Mouse (Mus musculus) hindbrain, embryonic 10.5 days (tissue): ENCODE measurements at regions not wholly inside any gene's neighbourhood (a gene's known extent, or its start where the extent isn't known, plus 50 kb on each side); places are given as distances from the start of the nearest gene placed in this dataset.

Experiments used
- DNase-seq: peaks from one replicate; pipeline ENCODE4 v3.0.0-alpha.2; 2017; ENCODE audit warnings: low spot score
- H3K27ac ChIP-seq: fragments of 300-500 bp; sonication (generic); 2 replicates; pipeline ENCODE4 v1.5.1; 2016; ENCODE audit warnings: mild to moderate bottlenecking, moderate library complexity
- H3K27me3 ChIP-seq: fragments of 300-500 bp; sonication (generic); 2 replicates; pipeline ENCODE4 v1.6.1; 2016; ENCODE audit warnings: mild to moderate bottlenecking; ENCODE audit not compliant: poor library complexity, insufficient read depth, severe bottlenecking
- H3K36me3 ChIP-seq: fragments of 300-500 bp; sonication (generic); 2 replicates; pipeline ENCODE4 v1.6.1; 2016; ENCODE audit warnings: mild to moderate bottlenecking, moderate library complexity
- H3K4me1 ChIP-seq: fragments of 300-500 bp; sonication (generic); replicated peaks from 2 replicates; pipeline ENCODE4 v1.6.1; 2016; ENCODE audit warnings: mild to moderate bottlenecking
- H3K4me3 ChIP-seq: fragments of 300-500 bp; sonication (generic); 2 replicates; pipeline ENCODE4 v1.5.1; 2016; ENCODE audit warnings: mild to moderate bottlenecking, moderate library complexity
- H3K9me3 ChIP-seq: fragments of 300-500 bp; sonication (generic); 2 replicates; pipeline ENCODE4 v1.6.1; 2016; ENCODE audit warnings: mild to moderate bottlenecking, moderate library complexity
- WGBS: fragments of 180-500 bp; shearing (Covaris S2); methylation state at CpG from one replicate; pipeline ENCODE4 v1.1.7; 2016; 5-methylcytosine and 5-hydroxymethylcytosine counted together

DNA sequence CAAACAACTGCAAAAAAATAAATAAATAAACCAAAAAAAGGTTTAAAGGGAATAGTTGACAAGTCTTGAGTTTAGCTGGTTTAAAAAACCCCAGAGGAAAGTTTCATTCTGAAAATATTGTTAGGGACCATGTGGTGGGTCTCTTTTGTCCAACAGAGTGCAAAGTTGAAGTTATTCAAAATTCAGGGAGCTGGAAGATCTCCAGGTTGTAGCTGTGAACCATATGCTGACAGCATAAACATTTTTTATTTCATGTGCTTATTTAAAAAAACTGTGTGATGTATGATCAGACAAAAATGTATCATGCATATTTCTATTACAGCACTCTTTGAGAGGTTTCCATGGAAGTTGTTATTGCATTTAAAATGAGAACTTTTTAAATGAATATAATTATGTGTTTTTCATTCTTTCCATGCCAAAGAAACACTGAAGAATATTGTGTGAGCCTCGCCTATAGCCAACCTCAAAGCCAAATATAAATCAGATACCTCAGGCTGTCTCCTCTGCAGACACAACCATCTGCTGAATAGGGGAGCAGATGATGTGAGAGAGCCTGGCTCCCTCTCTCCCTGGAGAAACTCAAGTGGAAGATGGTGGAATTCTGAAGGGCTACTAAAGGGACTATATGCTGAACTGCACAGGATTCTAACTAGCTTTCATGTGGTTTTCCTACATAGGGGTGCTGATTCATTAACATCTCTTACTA is 413.4 kb upstream of the Impad1 start:
- Histone ChIP-seq H3K4me1 (no peaks in the 10 kb centered on the region), H3K4me3 (no peak overlapping the region), H3K27me3 (no peaks in the 10 kb centered on the region), H3K9me3 (0 out of 2 replicates have a peak, but pooled peaks cover 4% of the 10 kb centered on the region), H3K36me3 (no peaks in the 10 kb centered on the region), H3K27ac (no peak overlapping the region)
- WGBS = 71% methylated on average over 1 of the region's 1 CpGs
- no peak for DNase-seq

GRCm38 (mm10) chr4:5205328-5206208 is 412.4 kb upstream of the Impad1 start:
- Histone ChIP-seq H3K9me3 (no peaks in the 10 kb centered on the region), H3K27ac (no peak overlapping the region), H3K27me3 (no peaks in the 10 kb centered on the region), H3K4me3 (no peak overlapping the region), H3K36me3 (no peaks in the 10 kb centered on the region), H3K4me1 (no peaks in the 10 kb centered on the region)
- 62% methylated on average over 7 of the region's 7 CpGs for WGBS
- peak; percentile 23 for DNase-seq

GRCm38 (mm10) chr4:5194272-5194671 is 401.1 kb upstream of the Impad1 start:
- Histone ChIP-seq H3K4me1 (peaks cover 10% of the 10 kb centered on the region; the same call in 1 of the 2 replicates), H3K4me3 (no peak overlapping the region), H3K36me3 (no peaks in the 10 kb centered on the region), H3K27ac (no peak overlapping the region), H3K9me3 (peaks cover 3% of the 10 kb centered on the region; the same call in 1 of the 2 replicates), H3K27me3 (no peaks in the 10 kb centered on the region)
- WGBS = 17% methylated on average over 3 of the region's 3 CpGs
- peak; percentile 10 for DNase-seq

DNA sequence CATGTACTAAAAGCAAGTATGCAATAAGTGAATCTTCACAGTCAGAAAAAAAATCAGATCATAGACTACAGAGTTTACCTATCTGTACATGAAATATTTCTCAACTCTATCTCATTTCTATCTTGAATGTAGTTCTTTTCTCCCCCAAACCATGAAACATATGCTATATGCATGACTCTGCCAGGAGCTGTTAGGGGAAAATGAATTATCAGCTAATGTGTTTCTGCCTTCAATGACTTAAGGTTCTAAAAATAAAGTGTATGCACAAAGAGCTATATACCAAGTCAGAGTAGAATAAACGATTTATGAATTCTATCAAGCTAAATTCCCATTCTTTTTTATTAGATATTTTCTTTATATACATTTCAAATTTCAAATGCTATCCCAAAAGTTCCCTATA is 388.4 kb upstream of the Impad1 start:
- DNase-seq = no peak
- H3K27me3 ChIP-seq = no peaks in the 10 kb centered on the region
- H3K9me3 ChIP-seq = no peaks in the 10 kb centered on the region
- no peaks in the 10 kb centered on the region for H3K36me3 ChIP-seq
- H3K4me3 ChIP-seq = no peak overlapping the region
- H3K27ac ChIP-seq = no peak overlapping the region
- whole genome bisulfite sequencing = 84% methylated on average over 1 of the region's 1 CpGs
- 0 out of 2 replicates have a peak, but pooled peaks cover 3% of the 10 kb centered on the region for H3K4me1 ChIP-seq

DNA sequence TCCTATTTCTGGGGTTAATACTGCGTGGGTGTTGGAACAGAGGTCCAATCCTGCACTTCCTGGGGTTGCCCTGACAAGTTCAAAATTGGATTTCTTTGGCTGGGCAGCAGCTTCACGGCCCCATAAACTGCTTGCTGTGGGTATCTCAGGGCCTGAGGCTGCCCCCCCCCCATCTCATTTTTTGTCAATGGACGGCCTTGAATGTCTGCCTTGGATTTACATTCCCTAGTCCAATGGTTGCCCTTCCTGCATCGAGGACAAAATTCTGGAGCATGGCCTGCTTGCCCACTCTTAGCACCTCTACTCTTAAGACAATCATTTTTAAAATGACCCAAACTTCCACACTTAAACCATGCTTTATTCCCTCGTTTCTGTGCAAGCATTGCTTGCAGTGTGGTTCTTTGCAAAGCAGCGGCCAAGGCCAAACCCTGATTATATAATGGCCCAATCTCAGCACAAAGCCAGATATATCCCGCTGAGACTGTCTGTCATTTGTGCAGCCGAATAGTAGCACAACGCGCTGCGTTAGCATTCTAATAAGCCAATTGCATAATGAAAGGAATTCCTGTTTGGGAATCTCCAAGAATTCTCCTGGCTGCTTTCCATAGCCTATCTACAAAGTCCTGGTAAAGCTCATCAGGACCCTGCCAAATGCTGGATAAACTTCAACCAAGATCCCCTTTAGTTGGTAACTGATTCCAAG is 386.0 kb upstream of the Impad1 start:
- Histone ChIP-seq H3K27ac (no peak overlapping the region), H3K4me3 (no peak overlapping the region), H3K36me3 (no peaks in the 10 kb centered on the region), H3K9me3 (no peaks in the 10 kb centered on the region), H3K27me3 (no peaks in the 10 kb centered on the region), H3K4me1 (0 out of 2 replicates have a peak, but pooled peaks cover 3% of the 10 kb centered on the region)
- no peak for DNase-seq
- 69% methylated on average over 11 of the region's 11 CpGs for WGBS

GRCm38 (mm10) chr4:5165263-5165662 is 372.1 kb upstream of the Impad1 start:
- WGBS = 86% methylated on average over 1 of the region's 1 CpGs

GRCm38 (mm10) chr4:5160931-5161330 is 367.8 kb upstream of the Impad1 start:
- no peaks in the 10 kb centered on the region for H3K4me1 ChIP-seq
- no peak overlapping the region for H3K27ac ChIP-seq
- H3K9me3 ChIP-seq = no peaks in the 10 kb centered on the region; the same call in 1 of the 2 replicates
- DNase-seq = no peak
- no peaks in the 10 kb centered on the region for H3K27me3 ChIP-seq
- H3K36me3 ChIP-seq = no peaks in the 10 kb centered on the region
- no peak overlapping the region for H3K4me3 ChIP-seq
- WGBS = 74% methylated on average over 1 of the region's 1 CpGs

More at GRCm38 (mm10) chr4:5165263-5165662, 372.1 kb upstream of the Impad1 start:
- no peak overlapping the region for H3K4me3 ChIP-seq
- no peak overlapping the region for H3K27ac ChIP-seq
- H3K27me3 ChIP-seq = no peaks in the 10 kb centered on the region
- no peak for DNase-seq
- no peaks in the 10 kb centered on the region for H3K9me3 ChIP-seq
- no peaks in the 10 kb centered on the region for H3K36me3 ChIP-seq
- no peaks in the 10 kb centered on the region for H3K4me1 ChIP-seq

- Histone ChIP-seq H3K4me3 (no peak overlapping the region), H3K27ac (no peak overlapping the region), H3K36me3 (no peaks in the 10 kb centered on the region), H3K4me1 (no peaks in the 10 kb centered on the region), H3K27me3 (no peaks in the 10 kb centered on the region), H3K9me3 (no peaks in the 10 kb centered on the region)
- no peak for DNase-seq
- WGBS = 76% methylated on average over 3 of the region's 3 CpGs
Measured at GRCm38 (mm10) chr4:5130726-5131125, 337.6 kb upstream of the Impad1 start.

DNA sequence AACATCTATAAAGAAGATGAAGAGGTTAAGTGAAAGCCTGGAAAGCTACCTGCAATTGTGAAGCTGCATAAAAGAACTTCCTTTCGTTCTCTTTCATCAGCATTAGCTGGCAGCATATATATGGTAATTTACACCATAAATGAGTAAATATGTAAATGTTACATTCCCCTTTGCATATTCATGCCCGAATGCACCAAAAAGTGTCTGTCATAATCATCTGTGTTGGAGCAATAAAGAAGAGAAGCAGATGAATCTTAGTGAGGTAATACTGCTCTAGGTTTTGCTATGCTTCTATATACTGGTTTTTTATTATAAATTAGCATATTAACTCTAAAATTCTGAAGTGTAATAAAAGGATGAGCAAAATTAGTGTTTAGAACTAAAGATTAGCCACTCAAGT is 332.9 kb upstream of the Impad1 start:
- no peaks in the 10 kb centered on the region for H3K27me3 ChIP-seq
- 90% methylated on average over 2 of the region's 2 CpGs for WGBS
- DNase-seq = no peak
- no peaks in the 10 kb centered on the region for H3K4me1 ChIP-seq
- H3K4me3 ChIP-seq = no peak overlapping the region
- H3K36me3 ChIP-seq = no peaks in the 10 kb centered on the region
- H3K9me3 ChIP-seq = no peaks in the 10 kb centered on the region
- H3K27ac ChIP-seq = no peak overlapping the region

DNA sequence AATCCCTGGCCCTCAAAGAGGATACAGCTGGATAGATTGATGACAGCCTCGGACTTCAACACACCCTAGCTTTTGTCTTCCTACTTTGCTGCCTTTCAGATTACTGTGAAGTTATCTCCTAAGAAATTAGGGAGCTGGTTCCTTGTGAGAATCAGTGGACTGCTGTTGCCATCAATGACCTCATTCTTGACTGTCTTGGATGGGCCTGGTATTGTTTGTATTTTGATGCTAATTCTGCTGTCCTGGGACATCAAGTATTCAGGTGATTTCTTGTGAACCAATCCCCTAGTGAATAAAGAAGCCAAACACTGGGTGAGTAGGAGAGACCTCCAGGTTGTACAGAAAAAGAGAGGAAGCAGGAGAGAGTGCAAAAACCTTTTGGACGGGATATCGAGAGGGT is 305.3 kb upstream of the Impad1 start:
- no peak for DNase-seq
- H3K27ac ChIP-seq = no peak overlapping the region
- WGBS = 89% methylated on average over 3 of the region's 3 CpGs

GRCm38 (mm10) chr4:5078723-5079122 is 285.6 kb upstream of the Impad1 start:
- DNase-seq = no peak
- 65% methylated on average over 3 of the region's 3 CpGs for WGBS
- H3K36me3 ChIP-seq = no peaks in the 10 kb centered on the region
- H3K27me3 ChIP-seq = no peaks in the 10 kb centered on the region
- H3K4me1 ChIP-seq = no peaks in the 10 kb centered on the region
- no peak overlapping the region for H3K4me3 ChIP-seq
- H3K27ac ChIP-seq = no peak overlapping the region
- H3K9me3 ChIP-seq = 0 out of 2 replicates have a peak, but pooled peaks cover 3% of the 10 kb centered on the region

More for the DNA sequence above, 305.3 kb upstream of the Impad1 start:
- H3K4me1 ChIP-seq = no peaks in the 10 kb centered on the region
- H3K9me3 ChIP-seq = no peaks in the 10 kb centered on the region
- no peak overlapping the region for H3K4me3 ChIP-seq
- no peaks in the 10 kb centered on the region for H3K36me3 ChIP-seq
- no peaks in the 10 kb centered on the region for H3K27me3 ChIP-seq

DNA sequence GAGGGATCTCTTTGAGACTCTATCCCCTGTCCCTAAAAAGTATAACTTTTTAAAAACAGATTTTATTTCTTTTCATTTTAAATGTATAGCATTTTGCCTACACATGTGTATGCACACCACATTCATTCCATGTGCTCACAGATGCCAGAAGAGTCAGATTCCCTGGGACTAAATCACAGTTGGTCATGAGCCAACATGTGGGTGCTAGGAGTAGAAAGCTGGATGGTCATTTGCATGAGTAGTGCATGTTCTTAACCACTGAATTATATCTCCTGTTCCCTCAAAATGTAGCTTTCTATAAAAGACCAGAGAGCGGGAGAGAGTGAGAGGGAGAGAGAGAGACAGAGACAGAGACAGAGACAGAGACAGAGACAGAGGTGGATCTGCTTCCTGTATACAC is 281.6 kb upstream of the Impad1 start:
- Histone ChIP-seq H3K27me3 (no peaks in the 10 kb centered on the region), H3K36me3 (no peaks in the 10 kb centered on the region), H3K27ac (no peak overlapping the region), H3K9me3 (0 out of 2 replicates have a peak, but pooled peaks cover 3% of the 10 kb centered on the region), H3K4me3 (no peak overlapping the region), H3K4me1 (no peaks in the 10 kb centered on the region)
- DNase-seq = no peak
- WGBS = 81% methylated on average over 1 of the region's 1 CpGs
